Mouse (Mus musculus) MEL (cell line): Measurements from ENCODE around the gene Tm9sf2. TPM values are rescaled to one million over a fixed set of nuclear protein-coding genes. Genes with fewer than 3 reads are reported as not detected.
A peak's percentile ranks its signal among the peaks of the same experiment; 100 is the strongest.

Experiments used
- DNase-seq: peaks from one replicate; pipeline ENCODE4 v3.0.0; 2011; ENCODE audit warnings: low read depth, low spot score
- H3K27ac ChIP-seq: 2 replicates; pipeline ENCODE4 v1.5.1; 2012; ENCODE audit warnings: low read depth, mild to moderate bottlenecking, control low read depth, low read length, moderate library complexity; ENCODE audit not compliant: control insufficient read depth
- H3K27me3 ChIP-seq, 2 experiments: fragments of 150-350 bp in 1 of 2; sonication (generic) in 1 of 2; 2 replicates each; pipeline ENCODE4 v1.6.1; 2012; ENCODE audit warnings: low read length in 2 of 2, mild to moderate bottlenecking in 2 of 2, improper control_type of control experiment in 1 of 2, moderate library complexity in 1 of 2; ENCODE audit not compliant: insufficient read depth in 2 of 2, control insufficient read depth in 1 of 2
- H3K36me3 ChIP-seq, 2 experiments: 2 replicates each; pipeline ENCODE4 v1.6.1; 2012 to 2014; ENCODE audit warnings: low read length in 2 of 2, improper control_type of control experiment in 1 of 2, inconsistent platforms in 1 of 2, mild to moderate bottlenecking in 1 of 2; ENCODE audit not compliant: insufficient read depth in 2 of 2, control insufficient read depth in 1 of 2
- H3K4me1 ChIP-seq, 2 experiments: fragments of 150-350 bp in 1 of 2; sonication (generic) in 1 of 2; 2 replicates each; pipeline ENCODE4 v1.6.1; 2012; ENCODE audit warnings: low read length in 2 of 2, improper control_type of control experiment in 1 of 2, mild to moderate bottlenecking in 1 of 2; ENCODE audit not compliant: insufficient read depth in 2 of 2, control insufficient read depth in 1 of 2
- H3K4me3 ChIP-seq, 2 experiments: fragments of 150-350 bp in 1 of 2; sonication (generic) in 1 of 2; 2 replicates each; pipeline ENCODE4 v1.5.1; 2012; ENCODE audit warnings: low read depth in 2 of 2, low read length in 2 of 2, mild to moderate bottlenecking in 2 of 2, moderate library complexity in 2 of 2, control low read depth in 1 of 2, improper control_type of control experiment in 1 of 2; ENCODE audit not compliant: control insufficient read depth in 1 of 2, insufficient read depth in 1 of 2
- H3K79me2 ChIP-seq: 2 replicates; pipeline ENCODE4 v1.6.1; 2012; ENCODE audit warnings: mild to moderate bottlenecking, low read length, moderate library complexity; ENCODE audit not compliant: control insufficient read depth, poor library complexity, insufficient read depth
- H3K9ac ChIP-seq: 2 replicates; pipeline ENCODE4 v1.6.1; 2012; ENCODE audit warnings: low read depth, mild to moderate bottlenecking, control low read depth, low read length, moderate library complexity; ENCODE audit not compliant: control insufficient read depth, poor library complexity, severe bottlenecking
- H3K9me3 ChIP-seq: fragments of 150-350 bp; sonication (generic); replicated peaks from 2 replicates; pipeline ENCODE4 v1.6.1; 2012; ENCODE audit warnings: mild to moderate bottlenecking, low read length, improper control_type of control experiment, moderate library complexity; ENCODE audit not compliant: insufficient read depth
- BHLHE40 ChIP-seq: IDR thresholded peaks from 2 replicates; pipeline ENCODE4 v1.6.1; 2012; ENCODE audit warnings: low read depth, mild to moderate bottlenecking, inconsistent platforms, low read length, improper control_type of control experiment, borderline replicate concordance
- CHD1 ChIP-seq: IDR thresholded peaks from 2 replicates; pipeline ENCODE4 v1.6.1; 2012; ENCODE audit warnings: low read depth, mild to moderate bottlenecking, inconsistent platforms, low read length, improper control_type of control experiment
- CHD2 ChIP-seq: IDR thresholded peaks from 2 replicates; pipeline ENCODE4 v1.6.1; 2011; ENCODE audit warnings: low read length, improper control_type of control experiment
- CTCF ChIP-seq, 3 experiments: IDR thresholded peaks in 2 of 3; conservative IDR thresholded peaks in 1 of 3; 2 replicates each; pipeline ENCODE4 v1.5.1; 2011 to 2012; ENCODE audit warnings: low read length in 3 of 3, low read depth in 2 of 3, mild to moderate bottlenecking in 2 of 3, improper control_type of control experiment in 1 of 3, inconsistent platforms in 1 of 3, mixed read lengths in 1 of 3, moderate library complexity in 1 of 3; ENCODE audit not compliant: control insufficient read depth in 1 of 3, insufficient read depth in 1 of 3, poor library complexity in 1 of 3, severe bottlenecking in 1 of 3
- ETS1 ChIP-seq: IDR thresholded peaks from 2 replicates; pipeline ENCODE4 v1.6.1; 2012; ENCODE audit warnings: low read depth, mild to moderate bottlenecking, inconsistent platforms, low read length, improper control_type of control experiment, moderate library complexity
- GATA1 ChIP-seq: IDR thresholded peaks from 2 replicates; pipeline ENCODE4 v1.6.1; 2011; ENCODE audit warnings: low read depth, low read length, improper control_type of control experiment
- HCFC1 ChIP-seq: IDR thresholded peaks from 2 replicates; pipeline ENCODE4 v1.6.1; 2012; ENCODE audit warnings: low read depth, mild to moderate bottlenecking, inconsistent platforms, low read length, improper control_type of control experiment, moderate library complexity
- MAFK ChIP-seq: IDR thresholded peaks from 2 replicates; pipeline ENCODE4 v1.6.1; 2011; ENCODE audit warnings: low read depth, mild to moderate bottlenecking, low read length, improper control_type of control experiment, borderline replicate concordance
- MAX ChIP-seq: IDR thresholded peaks from 2 replicates; pipeline ENCODE4 v1.6.1; 2011; ENCODE audit warnings: low read length, improper control_type of control experiment
- MAZ ChIP-seq: IDR thresholded peaks from 2 replicates; pipeline ENCODE4 v1.6.1; 2012; ENCODE audit warnings: low read depth, mild to moderate bottlenecking, inconsistent platforms, low read length, improper control_type of control experiment
- MXI1 ChIP-seq: IDR thresholded peaks from 2 replicates; pipeline ENCODE4 v1.6.1; 2011; ENCODE audit warnings: mild to moderate bottlenecking, low read depth, low read length, improper control_type of control experiment
- MYC ChIP-seq: IDR thresholded peaks from 2 replicates; pipeline ENCODE4 v1.6.1; 2011; ENCODE audit warnings: low read depth, mild to moderate bottlenecking, low read length, improper control_type of control experiment, moderate library complexity
- NELFE ChIP-seq: IDR thresholded peaks from 2 replicates; pipeline ENCODE4 v1.6.1; 2011; ENCODE audit warnings: low read depth, low read length, improper control_type of control experiment
- POLR2A ChIP-seq, 2 experiments: IDR thresholded peaks; 2 replicates each; pipeline ENCODE4 v1.6.1; 2011 to 2012; ENCODE audit warnings: low read length in 2 of 2, mild to moderate bottlenecking in 2 of 2, control low read depth in 1 of 2, improper control_type of control experiment in 1 of 2, low read depth in 1 of 2, moderate library complexity in 1 of 2; ENCODE audit not compliant: control insufficient read depth in 1 of 2, insufficient read depth in 1 of 2, poor library complexity in 1 of 2
- POLR2AphosphoS2 ChIP-seq: IDR thresholded peaks from 2 replicates; pipeline ENCODE4 v1.6.1; 2011; ENCODE audit warnings: low read length, improper control_type of control experiment
- POLR2AphosphoS5 ChIP-seq: IDR thresholded peaks from 2 replicates; pipeline ENCODE4 v1.6.1; 2012; ENCODE audit warnings: low read depth, borderline replicate concordance, mild to moderate bottlenecking, inconsistent platforms, low read length, moderate library complexity, mixed read lengths
- RAD21 ChIP-seq: IDR thresholded peaks from 2 replicates; pipeline ENCODE4 v1.6.1; 2011; ENCODE audit warnings: mild to moderate bottlenecking, low read depth, low read length, improper control_type of control experiment
- SIN3A ChIP-seq: IDR thresholded peaks from 2 replicates; pipeline ENCODE4 v1.6.1; 2012; ENCODE audit warnings: low read length, improper control_type of control experiment, inconsistent platforms
- SMC3 ChIP-seq: IDR thresholded peaks from 2 replicates; pipeline ENCODE4 v1.6.1; 2011; ENCODE audit warnings: low read depth, low read length, improper control_type of control experiment
- TBP ChIP-seq: IDR thresholded peaks from 2 replicates; pipeline ENCODE4 v1.8.0; 2011; ENCODE audit warnings: low read depth, low read length, improper control_type of control experiment
- TCF12 ChIP-seq: IDR thresholded peaks from 2 replicates; pipeline ENCODE4 v1.6.1; 2014; ENCODE audit warnings: low read depth, mild to moderate bottlenecking, inconsistent platforms, low read length, improper control_type of control experiment, moderate library complexity
- UBTF ChIP-seq: IDR thresholded peaks from 2 replicates; pipeline ENCODE4 v1.6.1; 2012; ENCODE audit warnings: low read depth, mild to moderate bottlenecking, inconsistent platforms, low read length, improper control_type of control experiment, moderate library complexity, borderline replicate concordance; ENCODE audit not compliant: insufficient read depth
- ZC3H11A ChIP-seq: IDR thresholded peaks from 2 replicates; pipeline ENCODE4 v1.6.1; 2012; ENCODE audit warnings: low read depth, mild to moderate bottlenecking, inconsistent platforms, low read length, improper control_type of control experiment
- ZKSCAN1 ChIP-seq: IDR thresholded peaks from 2 replicates; pipeline ENCODE4 v1.6.1; 2012; ENCODE audit warnings: low read depth, mild to moderate bottlenecking, inconsistent platforms, low read length, improper control_type of control experiment, moderate library complexity
- ZNF384 ChIP-seq: IDR thresholded peaks from 2 replicates; pipeline ENCODE4 v1.6.1; 2012; ENCODE audit warnings: low read depth, mild to moderate bottlenecking, inconsistent platforms, low read length, improper control_type of control experiment
- polyA plus RNA-seq, 2 experiments: library from polyadenylated mRNA; stranded (reverse) in 1 of 2; unstranded in 1 of 2; fragments of >175 nt in 1 of 2; fragments of >200 nt in 1 of 2; gene quantifications; 2 replicates each; pipeline versions ENCODE4 v1.2.1 to v1.2.4; 2012; ENCODE audit warnings: low replicate concordance in 2 of 2, low read depth in 1 of 2; ENCODE audit not compliant: insufficient read length in 2 of 2, insufficient read depth in 1 of 2, missing spikeins in 1 of 2
- total RNA-seq: library from RNA; depleted of rRNA; stranded (reverse); fragments of 300-350 nt; gene quantifications from 2 replicates; pipeline ENCODE4 v1.2.3, GENCODE M21; 2012

Gene Tm9sf2
- total and polyA plus RNA-seq, 3 experiments = 59.6 to 62.7 TPM; not detected in 1

DNA sequence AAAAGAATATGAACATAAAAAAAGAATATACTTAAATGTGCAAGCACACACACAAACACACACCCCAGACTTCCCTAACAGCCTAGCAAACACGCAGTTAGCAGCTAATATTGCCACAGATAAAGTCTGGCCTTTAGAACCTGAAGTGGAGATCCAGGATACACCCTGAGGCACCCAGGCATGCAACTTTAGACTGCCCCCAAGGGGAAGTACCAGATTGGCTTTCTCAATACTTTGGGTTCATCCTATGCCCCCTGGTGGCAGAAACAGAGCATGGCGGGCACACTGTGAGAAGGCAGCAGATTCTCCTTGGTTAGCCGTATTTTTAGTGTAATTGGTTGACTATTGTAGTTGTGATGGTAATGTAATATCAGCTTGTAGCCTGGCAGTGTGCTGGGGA, 46.2 kb upstream of the Tm9sf2 start:
- Histone ChIP-seq H3K79me2 (no peaks in the 10 kb centered on the region), H3K4me3 (no peak overlapping the region), H3K36me3 (no peaks in the 10 kb centered on the region; a peak in 1 of 4 replicates), H3K9me3 (no peaks in the 10 kb centered on the region), H3K4me1 (peaks cover 2 to 3% of the 10 kb centered on the region in 2 experiments; a peak in 1 of 4 replicates)
- DNase-seq = peak; percentile 90
- TF ChIP-seq NELFE = no peak
- TF ChIP-seq MXI1 = 0 out of 2 replicates have a peak, but pooled peaks have one; percentile 22
- peak; percentile 75 for TF ChIP-seq TBP
- no peak for TF ChIP-seq POLR2AphosphoS2
- TF ChIP-seq MAZ = no peak
- no peak for TF ChIP-seq ZNF384
- no peak for TF ChIP-seq ZKSCAN1
- no peak; the same call in 1 of the 2 replicates for TF ChIP-seq SIN3A
- peak; percentile 91 for TF ChIP-seq RAD21
- no peak for TF ChIP-seq TCF12
- TF ChIP-seq SMC3 = peak; percentile 100
- no peak for TF ChIP-seq CHD1
- peak; percentile 95 for TF ChIP-seq ZC3H11A
- peak in 2 of 3 experiments; percentile 88 to 91; a peak in 5 of 6 replicates for TF ChIP-seq CTCF (IDR thresholded peaks at IDR 0.05 in 2 of 3, conservative IDR thresholded peaks at IDR 0.05 in 1 of 3; ENCODE audit: control insufficient read depth in 1 of 3, insufficient read depth in 1 of 3, low read depth in 2 of 3, low read length in 3 of 3, poor library complexity in 1 of 3, severe bottlenecking in 1 of 3)
- TF ChIP-seq HCFC1 = no peak
- TF ChIP-seq POLR2A (IDR thresholded peaks at IDR 0.05; ENCODE audit: control insufficient read depth in 1 of 2, insufficient read depth in 1 of 2, low read depth in 1 of 2, low read length in 2 of 2, poor library complexity in 1 of 2) = no peak
- TF ChIP-seq POLR2AphosphoS5 = no peak
- TF ChIP-seq ETS1 = no peak
- no peak for TF ChIP-seq MAX
- TF ChIP-seq GATA1 = 0 out of 2 replicates have a peak, but pooled peaks have one; percentile 16
- TF ChIP-seq MYC = 0 out of 2 replicates have a peak, but pooled peaks have one; percentile 55
- TF ChIP-seq, all 39 proteins: peak for 8
- Histone ChIP-seq H3K9ac (no peak overlapping the region), H3K27me3 (no peaks in the 10 kb centered on the region), H3K27ac (no peak overlapping the region)

DNA sequence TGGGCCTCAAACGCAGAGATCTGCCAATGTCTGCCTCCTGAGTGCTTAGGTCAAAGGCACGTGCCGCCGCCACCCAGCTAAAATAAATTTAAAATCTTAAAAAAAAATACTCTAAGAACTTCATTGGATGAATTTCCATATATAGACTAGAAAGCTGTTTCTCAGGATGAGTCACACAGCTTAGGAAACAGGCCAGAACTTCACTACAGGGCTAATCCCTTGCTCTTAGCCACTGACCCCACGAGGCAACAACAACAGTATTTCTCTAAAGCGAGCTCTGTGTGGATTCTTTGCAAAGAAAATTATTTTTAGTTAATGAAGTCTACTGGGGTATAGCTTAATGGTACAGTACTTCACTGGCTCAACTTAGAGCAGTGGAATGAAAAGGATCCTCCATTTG, 45.5 kb upstream of the Tm9sf2 start:
- H3K4me1 ChIP-seq = peaks cover 7% of the 10 kb centered on the region in 2 experiments; a peak in 3 of 4 replicates
- no peak for DNase-seq

More for the DNA sequence above, 45.5 kb upstream of the Tm9sf2 start:
- Histone ChIP-seq H3K36me3 (no peaks in the 10 kb centered on the region; a peak in 2 of 4 replicates), H3K9me3 (no peaks in the 10 kb centered on the region), H3K4me3 (no peak overlapping the region), H3K9ac (no peak overlapping the region), H3K79me2 (no peaks in the 10 kb centered on the region), H3K27ac (no peak overlapping the region), H3K27me3 (no peaks in the 10 kb centered on the region)
- TF ChIP-seq UBTF (no peak), ZC3H11A (no peak), MAFK (no peak), CHD2 (no peak), TCF12 (no peak), BHLHE40 (no peak)
